Mouse (Mus musculus): ENCODE results near the gene Mrpl44.
A peak's percentile ranks its signal among the peaks of the same experiment; 100 is the strongest.

Mrpl44 gene

DNA sequence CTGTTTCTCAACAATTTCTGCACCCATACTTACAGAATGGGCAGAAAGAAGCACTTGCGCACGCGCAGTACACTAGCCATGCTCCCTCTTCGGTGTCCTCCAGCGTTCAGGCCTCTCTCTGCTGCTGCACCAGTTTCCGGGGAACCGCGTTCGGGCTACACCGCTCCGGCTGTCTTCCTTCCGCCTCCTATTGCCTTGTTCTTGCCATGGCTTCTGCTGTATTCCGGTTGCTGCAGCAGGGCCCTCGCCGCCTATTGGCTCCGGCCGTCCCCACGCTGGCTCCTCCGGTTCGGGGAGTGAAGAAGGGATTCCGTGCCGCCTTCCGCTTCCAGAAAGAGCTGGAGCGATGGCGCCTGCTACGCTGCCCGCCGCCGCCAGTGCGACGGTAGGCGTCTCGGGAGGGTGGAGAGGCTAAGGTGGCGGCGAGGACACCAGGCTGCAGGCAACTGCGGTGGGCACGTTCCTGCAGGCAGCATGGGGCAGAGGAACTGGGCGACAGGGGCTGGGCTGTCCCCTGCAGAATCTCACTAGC lies at the start of gene Mrpl44, which contains the start of gene Wdfy1:
Gene Mrpl44, plus strand, starts transcription at position 92 of the 532 bp plus-strand sequence.
Gene Wdfy1, minus strand, starts transcription at position 217 of the 532 bp plus-strand sequence.
- DNase-seq (ENCODE audit: low read depth, low spot score): peak; percentile 95

DNA sequence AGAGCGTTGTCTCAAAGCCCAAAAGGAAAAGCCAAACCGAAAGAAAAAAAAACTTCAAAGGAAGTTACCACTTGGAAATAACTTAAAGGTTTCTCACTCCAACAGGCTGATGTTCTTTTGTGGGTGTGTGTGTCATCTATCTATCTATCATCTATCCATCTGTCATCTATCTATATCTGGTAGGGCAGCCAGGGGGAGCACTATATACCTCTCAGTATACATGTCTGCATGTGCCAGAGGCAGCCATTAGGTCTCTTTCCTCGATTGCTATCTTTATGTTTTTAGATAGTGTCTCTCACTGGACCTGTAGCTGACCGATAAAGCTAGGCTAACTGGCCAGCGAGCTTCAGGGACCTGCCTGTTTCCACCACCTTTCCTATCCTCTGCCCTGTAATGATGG lies 41.0 kb upstream of the Mrpl44 start:
- no peak for DNase-seq (ENCODE audit: low read depth, low spot score)

DNA sequence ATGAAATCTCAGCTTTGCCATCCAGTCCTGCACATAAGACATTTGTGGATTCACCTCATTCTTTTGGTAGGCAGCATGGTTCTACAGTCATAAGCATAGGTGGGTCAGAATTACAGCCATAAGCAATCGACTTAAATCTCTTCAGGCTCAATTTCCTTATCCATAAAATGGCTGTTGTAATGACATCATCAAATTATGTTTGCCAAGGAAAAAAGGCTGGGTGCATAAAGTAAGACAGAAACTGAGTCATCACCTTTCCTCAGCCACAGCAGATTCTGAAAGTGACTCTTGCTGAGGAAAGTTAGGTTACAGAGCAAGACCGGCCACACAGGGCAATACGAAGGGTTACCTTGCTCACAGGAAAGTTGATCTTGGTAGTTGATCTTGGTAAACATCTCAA lies 39.4 kb upstream of the Mrpl44 start:
- DNase-seq (ENCODE audit: low read depth, low spot score): no peak

DNA sequence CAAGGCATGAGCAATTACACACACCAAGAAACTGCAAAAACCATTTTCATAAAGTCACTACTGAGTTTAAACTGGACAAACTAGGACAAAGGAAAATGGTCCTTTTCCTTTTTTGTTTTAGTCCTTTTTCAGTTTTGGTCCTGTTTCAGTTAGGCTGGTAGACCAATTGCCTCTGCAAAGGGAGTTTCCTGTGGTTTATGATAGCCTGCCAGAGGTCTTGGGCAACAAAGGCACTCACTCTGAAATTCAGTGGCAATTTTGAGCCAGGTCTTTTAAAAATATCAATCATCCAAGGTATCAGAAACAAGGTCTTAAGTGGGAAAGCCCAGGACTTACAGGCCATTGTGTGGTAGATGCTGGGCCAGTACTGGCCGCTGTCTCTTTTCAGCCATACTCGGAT lies 36.1 kb upstream of the Mrpl44 start:
- no peak for DNase-seq (ENCODE audit: low read depth, low spot score)

DNA sequence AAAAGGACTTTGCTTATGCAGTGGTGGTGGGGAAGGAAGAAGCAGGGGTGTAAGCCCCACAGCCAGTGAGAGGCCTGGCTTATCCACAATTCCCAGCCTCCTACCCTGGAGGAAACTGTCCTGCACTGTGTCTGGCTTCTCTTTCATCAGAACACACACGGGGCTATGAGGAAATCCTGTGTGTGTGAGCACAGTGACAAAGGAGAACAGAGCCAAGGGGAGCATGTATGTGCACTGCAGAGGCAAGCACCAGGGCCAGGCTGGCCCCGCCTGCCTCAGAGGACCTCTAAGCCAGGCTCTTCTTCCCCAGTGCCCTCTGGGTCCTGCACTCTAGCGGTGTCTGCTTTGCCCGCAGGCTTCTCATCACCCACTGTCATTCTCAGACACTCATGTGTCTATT lies 34.8 kb upstream of the Mrpl44 start:
- no peak for DNase-seq (ENCODE audit: low read depth, low spot score)

DNA sequence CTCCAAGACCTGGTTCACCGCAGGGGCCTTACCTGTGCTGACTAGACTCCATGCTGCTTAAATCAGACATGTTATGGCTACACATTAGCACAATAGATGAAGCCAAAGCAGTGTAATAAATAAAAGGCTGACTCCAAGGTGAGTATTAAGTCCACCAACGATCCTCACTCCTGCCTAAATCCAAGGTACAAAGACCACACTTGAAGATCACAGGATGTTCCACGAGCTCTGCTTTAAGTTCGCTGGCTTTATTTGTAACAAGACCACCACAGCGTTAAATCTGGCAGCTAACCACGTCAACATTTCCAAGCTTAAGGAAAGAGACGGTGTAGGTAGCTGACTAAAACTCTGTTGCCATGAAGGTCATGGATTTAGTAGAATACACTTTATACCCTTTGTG lies 32.9 kb upstream of the Mrpl44 start:
- no peak for DNase-seq (ENCODE audit: low read depth, low spot score)

DNA sequence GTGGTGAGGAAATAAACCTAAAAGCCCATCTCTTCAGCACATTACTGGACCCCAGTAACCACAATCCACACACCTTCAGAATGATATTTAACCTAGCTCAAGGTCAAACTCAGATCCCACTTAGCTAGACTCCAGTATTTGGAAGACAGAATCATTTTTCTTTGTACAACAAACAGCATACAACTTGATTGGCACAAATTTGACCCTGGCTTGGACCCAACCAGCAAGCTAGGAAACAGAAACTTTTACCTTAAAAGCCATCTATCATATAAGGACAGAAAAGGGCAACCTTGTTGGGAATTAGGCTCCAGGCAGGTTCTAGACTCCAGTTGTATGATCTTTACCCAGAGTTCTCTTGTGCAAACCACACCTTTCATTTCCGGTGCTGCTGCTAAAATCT lies 32.4 kb upstream of the Mrpl44 start:
- no peak for DNase-seq (ENCODE audit: low read depth, low spot score)

DNA sequence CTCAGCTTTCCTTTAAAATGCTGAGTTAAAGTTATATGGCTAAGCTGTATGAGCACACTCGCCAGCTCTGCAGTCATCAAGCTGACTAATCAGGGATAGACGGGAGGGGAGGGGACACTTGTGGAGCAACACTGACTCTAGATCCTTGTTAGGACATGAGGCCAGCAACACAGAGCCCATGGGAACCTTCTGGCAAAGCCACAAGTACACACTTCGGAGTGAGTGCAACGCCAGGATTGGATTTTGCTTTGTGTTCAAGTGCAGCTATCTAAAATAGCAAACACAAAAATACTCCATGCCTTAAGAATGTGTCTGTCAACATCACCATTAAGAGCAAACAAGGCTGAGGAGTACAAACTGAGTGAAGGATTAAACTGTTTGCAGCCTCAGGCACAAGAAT lies 29.8 kb upstream of the Mrpl44 start:
- no peak for DNase-seq (ENCODE audit: low read depth, low spot score)

DNA sequence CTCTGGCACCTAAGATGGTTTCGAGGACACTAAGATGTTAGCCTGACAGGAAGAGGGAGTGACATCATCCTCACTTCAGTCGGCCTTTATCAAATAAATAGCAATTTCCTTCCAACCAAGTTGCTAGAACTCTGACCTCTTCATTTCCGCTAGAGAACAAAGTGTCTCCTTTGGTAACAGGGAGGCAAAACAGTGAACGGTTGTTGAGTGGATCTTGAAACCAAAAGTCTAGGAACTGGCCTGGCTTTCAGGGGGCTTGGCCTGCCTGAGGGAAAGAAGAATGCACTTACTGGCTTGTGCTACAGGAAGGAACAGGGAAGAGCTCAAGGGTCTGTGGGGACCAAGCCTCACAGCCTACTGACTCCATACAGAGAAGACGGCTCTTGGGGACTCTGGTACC lies 24.6 kb upstream of the Mrpl44 start:
- DNase-seq (ENCODE audit: low read depth, low spot score): no peak

DNA sequence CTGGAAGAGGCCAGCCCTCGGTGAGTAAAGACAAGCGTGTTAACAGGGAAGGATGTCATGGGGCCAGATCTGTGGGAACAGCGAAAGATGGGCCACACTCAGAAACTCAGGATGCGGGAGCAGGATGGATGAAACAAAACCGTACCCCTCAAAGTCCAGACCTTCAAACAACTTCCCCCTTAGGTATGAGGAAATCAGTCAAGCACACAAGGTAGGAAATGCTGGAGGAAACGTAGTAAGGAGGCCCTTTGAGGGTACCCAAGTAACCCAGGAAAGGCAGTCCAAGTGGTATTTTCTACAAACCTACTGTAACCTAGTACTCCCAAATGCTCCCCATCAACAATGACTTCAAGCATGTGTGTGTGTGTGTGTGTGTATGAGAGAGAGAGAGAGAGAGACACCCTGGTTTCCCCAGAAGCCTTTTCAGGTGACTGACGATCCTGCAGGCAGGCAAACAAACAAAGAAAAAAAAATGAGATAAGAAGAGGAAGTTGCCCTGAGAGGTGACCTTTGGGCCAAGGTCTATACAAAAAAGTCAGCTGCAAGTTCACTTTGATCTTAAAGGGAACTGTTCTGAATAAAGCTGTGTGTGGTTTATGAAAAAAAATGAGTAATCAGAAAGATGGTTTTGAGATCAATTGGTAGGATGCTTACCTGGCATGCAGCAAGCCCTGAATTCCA lies 23.7 kb upstream of the Mrpl44 start:
- no peak for DNase-seq (ENCODE audit: low read depth, low spot score)

DNA sequence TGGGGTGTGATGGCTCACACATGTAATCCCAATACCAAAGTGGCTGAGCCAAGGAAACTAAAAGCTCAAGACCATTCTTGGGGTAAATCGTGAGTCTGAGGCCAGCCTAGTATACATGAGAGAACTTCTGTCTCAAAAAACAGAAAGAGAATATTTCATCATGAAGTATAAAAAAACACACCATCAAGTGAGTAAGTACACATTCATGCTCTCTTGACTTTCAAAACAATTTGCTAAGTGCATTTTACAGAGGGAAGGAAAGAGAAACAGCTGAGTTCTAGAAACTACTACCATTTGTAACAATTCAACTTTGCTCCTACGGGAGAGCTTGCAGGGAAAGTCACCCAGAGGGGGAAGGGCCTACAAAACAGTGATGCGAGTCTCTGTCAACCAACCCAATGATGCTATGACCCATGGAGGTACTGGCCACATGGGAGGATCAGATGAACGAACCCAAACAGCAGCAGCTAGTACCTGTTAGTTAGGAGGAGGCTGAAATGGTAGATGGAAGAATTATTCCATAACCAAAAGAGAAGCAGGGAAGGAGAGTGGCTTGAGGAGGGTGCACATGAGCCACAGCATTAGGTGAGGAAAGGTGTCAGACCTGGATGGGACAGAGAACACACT lies 23.0 kb upstream of the Mrpl44 start:
- no peak for DNase-seq (ENCODE audit: low read depth, low spot score)

DNA sequence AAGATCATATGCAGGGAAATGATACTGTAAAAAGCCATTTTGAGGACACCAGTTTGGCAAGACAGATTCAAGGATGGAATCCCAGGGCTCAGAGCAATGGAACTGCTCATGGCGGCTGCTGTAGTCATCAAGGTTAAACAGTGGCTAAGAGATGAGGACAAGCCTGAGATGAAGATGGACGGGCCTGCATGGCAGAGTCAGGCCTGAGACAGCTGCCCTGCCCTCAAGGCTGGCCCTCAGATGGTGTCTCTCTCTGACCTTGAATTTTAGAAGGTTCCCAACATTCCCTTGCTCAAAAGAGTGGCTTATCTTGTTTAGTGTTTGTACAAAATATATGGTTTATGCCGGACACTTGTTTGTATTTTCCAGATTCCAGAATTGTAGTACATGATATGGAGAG lies 22.4 kb upstream of the Mrpl44 start:
- no peak for DNase-seq (ENCODE audit: low read depth, low spot score)

DNA sequence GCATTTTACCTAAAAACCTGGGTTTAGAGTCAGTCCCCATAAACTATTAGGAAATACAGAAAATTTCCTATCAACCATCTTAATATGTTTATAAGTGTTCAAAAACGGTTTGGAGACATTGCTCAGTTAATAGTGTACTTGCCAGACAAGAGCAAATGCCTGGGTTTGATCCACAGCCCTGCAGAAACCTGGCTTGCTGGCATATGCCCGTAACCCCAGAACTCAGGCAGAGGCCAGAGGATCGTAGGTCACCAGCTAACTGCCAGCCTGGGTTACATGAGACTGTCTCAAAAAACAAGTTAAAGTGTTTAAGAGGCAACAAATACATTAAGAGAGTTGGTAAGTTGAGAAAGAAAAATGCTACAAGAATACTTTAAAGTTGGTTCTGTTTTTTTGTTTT lies 20.9 kb upstream of the Mrpl44 start:
- no peak for DNase-seq (ENCODE audit: low read depth, low spot score)

DNA sequence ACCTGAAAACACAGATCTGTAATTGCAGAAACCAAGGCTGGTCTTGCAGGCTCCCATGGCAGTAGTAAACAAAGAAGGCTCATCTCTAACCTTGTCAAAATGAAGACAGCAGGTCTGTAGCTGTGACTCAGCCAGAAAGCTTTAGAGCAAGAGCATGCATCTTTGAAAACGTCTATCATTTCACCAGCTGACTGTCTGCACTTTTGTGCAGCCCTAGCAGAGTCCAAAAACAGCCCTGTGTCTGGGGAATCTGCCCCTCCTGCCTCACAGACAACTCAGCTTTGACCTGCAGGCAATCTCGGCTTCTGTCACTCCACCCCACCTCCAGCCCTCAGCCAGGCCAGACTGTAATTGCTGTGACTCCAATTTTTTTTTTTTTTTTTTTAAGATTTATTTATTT lies 20.4 kb upstream of the Mrpl44 start:
- DNase-seq (ENCODE audit: low read depth, low spot score): no peak

DNA sequence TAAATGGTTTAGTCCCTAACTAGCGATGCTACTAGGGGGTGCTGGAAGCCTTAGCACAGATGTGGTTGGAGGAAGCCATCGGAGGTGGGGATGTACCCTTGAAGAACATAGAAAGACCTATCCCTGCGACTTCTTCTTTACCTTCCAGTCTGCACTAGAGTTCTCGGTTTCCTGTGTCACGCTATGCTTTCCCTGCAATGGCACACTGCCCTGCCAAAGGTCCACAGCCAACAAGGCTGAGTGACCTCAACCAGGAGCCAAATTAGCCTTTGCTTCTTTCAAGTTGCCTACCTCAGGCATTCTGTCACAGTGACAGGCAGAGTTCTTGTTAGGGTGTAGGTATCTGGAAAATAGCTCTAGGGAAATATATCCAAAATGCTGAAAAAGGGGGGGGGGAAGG lies 19.4 kb upstream of the Mrpl44 start:
- no peak for DNase-seq (ENCODE audit: low read depth, low spot score)

DNA sequence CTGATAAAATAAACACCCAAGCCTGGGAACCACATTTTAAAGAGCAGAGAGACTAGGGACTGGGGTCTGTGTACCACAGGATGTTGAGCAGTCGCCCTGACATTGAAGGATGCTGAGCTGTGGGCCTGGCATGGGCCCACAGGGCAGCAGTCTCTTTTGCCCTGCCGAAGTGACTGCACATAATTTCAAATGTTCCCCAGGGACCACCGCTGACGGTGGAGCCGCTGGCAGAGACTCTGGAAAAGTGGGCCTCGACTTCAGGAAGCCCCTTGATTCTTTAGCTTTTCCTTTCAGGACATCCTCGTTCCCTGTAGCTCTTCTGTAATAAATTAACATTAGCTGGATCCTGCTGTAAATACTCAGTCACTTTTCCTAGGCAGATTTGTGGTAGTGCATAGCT lies 18.7 kb upstream of the Mrpl44 start:
- no peak for DNase-seq (ENCODE audit: low read depth, low spot score)

DNA sequence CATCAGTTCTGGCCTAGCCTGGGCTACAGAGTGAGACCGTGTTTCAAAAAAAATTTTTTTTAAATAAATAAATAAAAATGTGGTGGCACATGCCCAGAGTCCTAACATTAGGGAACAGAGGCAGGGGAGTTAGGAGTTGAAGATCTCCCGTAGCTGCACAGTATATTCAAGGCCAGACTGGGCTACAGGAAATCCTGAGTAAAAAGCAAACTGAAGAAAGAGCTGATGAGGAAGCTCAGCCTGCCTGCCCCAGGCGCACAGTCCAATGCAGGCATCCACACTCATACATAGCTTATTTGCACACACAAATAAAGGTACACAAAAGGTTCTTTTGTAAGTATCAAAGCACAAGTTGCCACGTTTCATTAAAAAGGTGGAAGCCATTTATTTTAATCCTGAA lies 18.2 kb upstream of the Mrpl44 start:
- no peak for DNase-seq (ENCODE audit: low read depth, low spot score)

DNA sequence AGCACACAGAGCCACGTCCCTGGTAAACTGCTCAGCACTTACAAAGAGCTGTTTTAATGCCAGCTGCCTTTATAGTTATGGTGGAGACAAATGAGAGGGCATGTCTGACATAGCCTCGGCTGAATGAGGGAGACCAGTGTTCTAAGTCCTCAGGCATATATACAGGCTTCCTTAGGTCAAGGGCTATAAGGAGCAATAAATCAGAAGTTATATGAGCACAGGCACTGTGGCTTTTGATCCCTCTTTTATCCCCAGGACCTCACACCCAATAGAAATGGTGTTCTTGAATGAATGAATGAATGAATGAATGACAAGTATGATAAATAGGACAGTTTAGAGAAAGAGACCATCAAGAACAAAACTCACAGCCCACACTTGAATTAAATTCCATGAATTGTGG lies 16.8 kb upstream of the Mrpl44 start:
- DNase-seq (ENCODE audit: low read depth, low spot score): no peak

DNA sequence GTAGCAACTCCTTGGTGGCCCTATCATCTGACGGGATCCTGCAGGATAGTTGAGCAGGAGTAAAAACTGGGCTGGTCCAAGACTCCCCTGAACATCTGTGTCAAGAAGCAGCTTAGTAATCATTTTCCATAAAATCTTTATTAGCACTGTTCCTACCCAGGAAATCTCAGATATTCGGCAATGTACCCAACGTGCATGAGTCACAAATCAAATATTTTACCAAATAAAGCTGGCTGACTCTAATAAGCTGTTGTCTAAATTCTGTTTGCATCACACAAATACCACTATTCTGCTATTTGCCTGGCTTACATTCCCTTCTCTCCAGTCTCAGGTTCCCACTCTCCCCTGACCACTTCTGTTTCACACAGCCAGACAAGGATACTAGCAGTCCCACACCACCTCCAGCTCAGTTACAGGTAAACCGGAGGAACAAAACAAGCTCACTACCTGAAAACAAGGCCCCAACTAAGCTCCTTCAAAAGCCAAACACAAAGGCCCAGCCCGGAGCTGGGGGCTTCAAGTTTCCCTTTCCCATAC lies 16.3 kb upstream of the Mrpl44 start:
- DNase-seq (ENCODE audit: low read depth, low spot score): no peak

DNA sequence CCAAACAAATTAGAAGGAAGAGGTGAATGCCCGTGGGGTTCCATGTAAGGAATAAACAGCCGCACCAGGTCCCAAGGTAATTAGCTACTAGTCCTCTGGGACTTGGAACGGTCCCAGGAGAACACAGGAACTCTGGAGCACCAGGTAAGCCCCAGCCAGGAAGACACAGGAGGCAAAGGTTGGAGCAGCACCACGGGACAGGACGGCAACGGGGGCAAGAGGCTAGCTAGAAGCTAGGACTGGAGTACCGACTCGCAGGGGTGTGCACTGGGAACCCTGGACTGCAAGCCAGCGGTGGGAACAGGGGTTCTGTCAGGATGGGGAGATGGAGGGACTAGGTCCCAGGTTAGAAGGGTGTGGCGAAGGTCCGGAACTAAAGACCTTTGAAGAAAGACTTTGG lies 15.2 kb upstream of the Mrpl44 start:
- DNase-seq (ENCODE audit: low read depth, low spot score): peak; percentile 41

DNA sequence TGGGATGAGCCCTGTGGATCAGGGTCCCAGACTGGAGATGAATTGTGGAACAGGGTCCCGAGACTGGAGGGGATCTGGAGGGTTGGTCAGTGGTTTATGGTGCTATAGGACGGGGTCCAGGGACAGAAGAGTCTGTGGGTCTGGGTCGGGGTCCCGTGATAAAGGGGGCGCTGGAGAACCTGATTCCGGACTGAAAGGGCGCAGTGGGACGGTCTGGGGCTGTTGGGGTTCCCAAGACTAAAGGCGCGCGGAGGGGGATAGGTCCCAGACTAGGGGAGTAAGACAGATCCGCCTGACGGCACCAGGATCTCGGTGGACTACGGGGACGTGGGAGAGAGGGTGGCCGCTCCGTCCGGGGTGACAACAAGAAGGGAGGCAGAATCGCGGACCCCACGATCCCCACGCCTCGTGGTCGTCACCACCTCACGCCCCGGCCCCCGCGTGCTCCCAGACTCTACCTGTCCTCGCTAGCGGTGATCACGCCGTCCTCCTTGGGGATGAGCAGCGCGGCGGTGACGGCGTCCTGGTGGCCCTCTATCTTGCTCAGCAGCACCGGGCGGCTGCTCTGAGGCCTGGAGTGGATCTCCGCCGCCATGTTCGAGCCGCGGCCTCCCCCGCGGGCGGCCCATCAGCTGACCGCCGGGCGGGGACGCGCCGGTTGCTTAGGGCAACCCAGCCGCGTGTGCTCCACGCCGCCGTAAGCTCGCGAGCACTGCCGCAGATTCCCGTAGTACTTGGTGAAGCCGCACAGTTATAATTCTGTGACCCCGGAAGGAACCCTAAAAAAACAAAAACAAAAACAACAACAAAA lies 14.5 kb upstream of the Mrpl44 start:
- DNase-seq (ENCODE audit: low read depth, low spot score): peak; percentile 79

DNA sequence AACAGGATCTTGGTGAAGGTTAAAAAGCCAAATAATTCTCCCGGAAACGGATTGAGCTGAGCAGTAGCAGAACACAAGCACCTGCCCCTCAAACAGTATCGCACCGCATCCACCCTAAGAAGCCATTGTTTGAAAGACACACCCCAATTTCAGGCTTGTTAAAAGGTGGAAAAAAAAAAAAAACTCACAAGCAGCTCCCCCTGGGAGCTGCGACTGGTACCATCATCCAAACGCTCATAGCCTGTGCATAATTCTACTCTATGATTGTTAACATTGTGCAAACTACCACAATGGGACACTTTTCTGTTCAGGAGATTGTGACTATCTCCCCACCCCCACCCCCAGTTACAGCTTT lies 13.9 kb upstream of the Mrpl44 start:
- no peak for DNase-seq (ENCODE audit: low read depth, low spot score)

Measured in R1 (cell line).